Mouse (Mus musculus): ENCODE data around the gene Gpd1l. TPM values are rescaled to one million over a fixed set of nuclear protein-coding genes. Genes with fewer than 3 reads are reported as not detected.

Gpd1l gene
- polyA plus RNA-seq, 1 experiment = 10.8 TPM

- H3K4me3 ChIP-seq (ENCODE audit: insufficient read depth, poor library complexity, severe bottlenecking) = no peak overlapping the region
- H3K27me3 ChIP-seq (ENCODE audit: control insufficient read depth, insufficient read depth, insufficient read length) = no peaks in the 10 kb centered on the region
- H3K79me3 ChIP-seq (ENCODE audit: low read depth) = no peaks in the 10 kb centered on the region
- no peak for TF ChIP-seq MAX (IDR thresholded peaks at IDR 0.05)
- TF ChIP-seq USF1 (IDR thresholded peaks at IDR 0.05; ENCODE audit: low read depth) = no peak
- TF ChIP-seq FOSL1 (IDR thresholded peaks at IDR 0.05; ENCODE audit: insufficient read depth, low read length, poor library complexity, severe bottlenecking) = no peak
- TF ChIP-seq CTCF (IDR thresholded peaks at IDR 0.05; ENCODE audit: control insufficient read depth, insufficient read depth, insufficient read length) = no peak
- TF ChIP-seq CEBPB (IDR thresholded peaks at IDR 0.05; ENCODE audit: low read depth) = no peak
- no peak for TF ChIP-seq MYOG (IDR thresholded peaks at IDR 0.05; ENCODE audit: control insufficient read depth, extremely low read depth, insufficient read length)
- no peak for TF ChIP-seq MYOD1 (IDR thresholded peaks at IDR 0.05; ENCODE audit: control insufficient read depth, insufficient read length, low read depth)
- H3ac ChIP-seq (ENCODE audit: control insufficient read depth, insufficient read length, low read depth) = no peak overlapping the region
- H3K79me2 ChIP-seq (ENCODE audit: control insufficient read depth, insufficient read depth) = no peaks in the 10 kb centered on the region
- H3K36me3 ChIP-seq (ENCODE audit: control insufficient read depth, insufficient read depth) = no peaks in the 10 kb centered on the region
Observed at GRCm38 (mm10) chr9:114964093-114964492, 30.3 kb upstream of the Gpd1l start.

- H3K79me3 ChIP-seq (ENCODE audit: low read depth) = no peaks in the 10 kb centered on the region
- H3ac ChIP-seq (ENCODE audit: control insufficient read depth, insufficient read length, low read depth) = no peak overlapping the region
- TF ChIP-seq USF1 (IDR thresholded peaks at IDR 0.05; ENCODE audit: low read depth) = no peak
- no peak for TF ChIP-seq MAX (IDR thresholded peaks at IDR 0.05)
- TF ChIP-seq CEBPB (IDR thresholded peaks at IDR 0.05; ENCODE audit: low read depth) = no peak
- TF ChIP-seq MYOG (IDR thresholded peaks at IDR 0.05; ENCODE audit: control insufficient read depth, extremely low read depth, insufficient read length) = no peak
- no peak for TF ChIP-seq FOSL1 (IDR thresholded peaks at IDR 0.05; ENCODE audit: insufficient read depth, low read length, poor library complexity, severe bottlenecking)
- TF ChIP-seq CTCF (IDR thresholded peaks at IDR 0.05; ENCODE audit: control insufficient read depth, insufficient read depth, insufficient read length) = no peak
- no peak for TF ChIP-seq MYOD1 (IDR thresholded peaks at IDR 0.05; ENCODE audit: control insufficient read depth, insufficient read length, low read depth)
- H3K27me3 ChIP-seq (ENCODE audit: control insufficient read depth, insufficient read depth, insufficient read length) = no peaks in the 10 kb centered on the region
- no peaks in the 10 kb centered on the region for H3K79me2 ChIP-seq (ENCODE audit: control insufficient read depth, insufficient read depth)
- no peaks in the 10 kb centered on the region for H3K36me3 ChIP-seq (ENCODE audit: control insufficient read depth, insufficient read depth)
- H3K4me3 ChIP-seq (ENCODE audit: insufficient read depth, poor library complexity, severe bottlenecking) = no peak overlapping the region
Observed at GRCm38 (mm10) chr9:114960844-114961243, 27.1 kb upstream of the Gpd1l start.

GRCm38 (mm10) chr9:114960043-114960789, 26.4 kb upstream of the Gpd1l start:
- no peaks in the 10 kb centered on the region for H3K36me3 ChIP-seq (ENCODE audit: control insufficient read depth, insufficient read depth)
- TF ChIP-seq FOSL1 (IDR thresholded peaks at IDR 0.05; ENCODE audit: insufficient read depth, low read length, poor library complexity, severe bottlenecking) (no peak), MYOG (IDR thresholded peaks at IDR 0.05; ENCODE audit: control insufficient read depth, extremely low read depth, insufficient read length) (no peak), MYOD1 (IDR thresholded peaks at IDR 0.05; ENCODE audit: control insufficient read depth, insufficient read length, low read depth) (no peak), CTCF (IDR thresholded peaks at IDR 0.05; ENCODE audit: control insufficient read depth, insufficient read depth, insufficient read length) (no peak), MAX (IDR thresholded peaks at IDR 0.05) (no peak), USF1 (IDR thresholded peaks at IDR 0.05; ENCODE audit: low read depth) (no peak), CEBPB (IDR thresholded peaks at IDR 0.05; ENCODE audit: low read depth) (no peak)
- no peaks in the 10 kb centered on the region for H3K79me2 ChIP-seq (ENCODE audit: control insufficient read depth, insufficient read depth)
- no peaks in the 10 kb centered on the region for H3K27me3 ChIP-seq (ENCODE audit: control insufficient read depth, insufficient read depth, insufficient read length)
- no peak overlapping the region for H3K4me3 ChIP-seq (ENCODE audit: insufficient read depth, poor library complexity, severe bottlenecking)
- no peak overlapping the region for H3ac ChIP-seq (ENCODE audit: control insufficient read depth, insufficient read length, low read depth)
- H3K79me3 ChIP-seq (ENCODE audit: low read depth) = no peaks in the 10 kb centered on the region

- Histone ChIP-seq H3K79me2 (ENCODE audit: control insufficient read depth, insufficient read depth) (no peaks in the 10 kb centered on the region), H3K4me3 (ENCODE audit: insufficient read depth, poor library complexity, severe bottlenecking) (no peak overlapping the region), H3K27me3 (ENCODE audit: control insufficient read depth, insufficient read depth, insufficient read length) (no peaks in the 10 kb centered on the region), H3K79me3 (ENCODE audit: low read depth) (no peaks in the 10 kb centered on the region), H3K36me3 (ENCODE audit: control insufficient read depth, insufficient read depth) (no peaks in the 10 kb centered on the region), H3ac (ENCODE audit: control insufficient read depth, insufficient read length, low read depth) (no peak overlapping the region)
- no peak for TF ChIP-seq MYOG (IDR thresholded peaks at IDR 0.05; ENCODE audit: control insufficient read depth, extremely low read depth, insufficient read length)
- TF ChIP-seq CEBPB (IDR thresholded peaks at IDR 0.05; ENCODE audit: low read depth) = no peak
- no peak for TF ChIP-seq MAX (IDR thresholded peaks at IDR 0.05)
- no peak for TF ChIP-seq MYOD1 (IDR thresholded peaks at IDR 0.05; ENCODE audit: control insufficient read depth, insufficient read length, low read depth)
- no peak for TF ChIP-seq FOSL1 (IDR thresholded peaks at IDR 0.05; ENCODE audit: insufficient read depth, low read length, poor library complexity, severe bottlenecking)
- TF ChIP-seq USF1 (IDR thresholded peaks at IDR 0.05; ENCODE audit: low read depth) = no peak
- no peak for TF ChIP-seq CTCF (IDR thresholded peaks at IDR 0.05; ENCODE audit: control insufficient read depth, insufficient read depth, insufficient read length)
Observed at GRCm38 (mm10) chr9:114956945-114957344, 23.2 kb upstream of the Gpd1l start.

GRCm38 (mm10) chr9:114955340-114955739, 21.6 kb upstream of the Gpd1l start:
- no peak overlapping the region for H3ac ChIP-seq (ENCODE audit: control insufficient read depth, insufficient read length, low read depth)
- H3K79me3 ChIP-seq (ENCODE audit: low read depth) = no peaks in the 10 kb centered on the region
- no peaks in the 10 kb centered on the region for H3K79me2 ChIP-seq (ENCODE audit: control insufficient read depth, insufficient read depth)
- no peak for TF ChIP-seq MYOG (IDR thresholded peaks at IDR 0.05; ENCODE audit: control insufficient read depth, extremely low read depth, insufficient read length)
- H3K27me3 ChIP-seq (ENCODE audit: control insufficient read depth, insufficient read depth, insufficient read length) = no peaks in the 10 kb centered on the region
- H3K36me3 ChIP-seq (ENCODE audit: control insufficient read depth, insufficient read depth) = no peaks in the 10 kb centered on the region
- no peak overlapping the region for H3K4me3 ChIP-seq (ENCODE audit: insufficient read depth, poor library complexity, severe bottlenecking)

GRCm38 (mm10) chr9:114952866-114953265, 19.1 kb upstream of the Gpd1l start:
- Histone ChIP-seq H3K79me3 (ENCODE audit: low read depth) (no peaks in the 10 kb centered on the region), H3K27me3 (ENCODE audit: control insufficient read depth, insufficient read depth, insufficient read length) (no peaks in the 10 kb centered on the region), H3ac (ENCODE audit: control insufficient read depth, insufficient read length, low read depth) (no peak overlapping the region), H3K79me2 (ENCODE audit: control insufficient read depth, insufficient read depth) (no peaks in the 10 kb centered on the region), H3K36me3 (ENCODE audit: control insufficient read depth, insufficient read depth) (no peaks in the 10 kb centered on the region), H3K4me3 (ENCODE audit: insufficient read depth, poor library complexity, severe bottlenecking) (no peak overlapping the region)
- no peak for TF ChIP-seq CEBPB (IDR thresholded peaks at IDR 0.05; ENCODE audit: low read depth)
- no peak for TF ChIP-seq MAX (IDR thresholded peaks at IDR 0.05)
- no peak for TF ChIP-seq MYOG (IDR thresholded peaks at IDR 0.05; ENCODE audit: control insufficient read depth, extremely low read depth, insufficient read length)
- TF ChIP-seq FOSL1 (IDR thresholded peaks at IDR 0.05; ENCODE audit: insufficient read depth, low read length, poor library complexity, severe bottlenecking) = no peak
